Mouse (Mus musculus) left cerebral cortex, adult 2 months (tissue): ENCODE measurements around the gene Gm12845. TPM values are rescaled to one million over a fixed set of nuclear protein-coding genes. Genes with fewer than 3 reads are reported as not detected.
A peak's percentile ranks its signal among the peaks of the same experiment; 100 is the strongest.
"Not testable (repeated sequence)": the region's sequence is repeated elsewhere in the genome, so short reads cannot be mapped to it uniquely, and the experiment has no call there.

Experiments used
- DNase-seq, 2 experiments: peaks; one replicate each; pipeline ENCODE4 v3.0.0; 2021 to 2022; ENCODE audit warnings: low spot score in 2 of 2, mixed read lengths in 1 of 2; ENCODE audit errors: extremely low spot score in 1 of 2
- H3K27ac ChIP-seq: fragments of 200-600 bp; 2 replicates; pipeline ENCODE4 v1.8.1; 2022
- H3K4me3 ChIP-seq: fragments of 200-600 bp; 2 replicates; pipeline ENCODE4 v1.8.1; 2022
- CTCF ChIP-seq: fragments of 200-600 bp; IDR thresholded peaks from 2 replicates; pipeline ENCODE4 v1.8.1; 2022; ENCODE audit warnings: antibody characterized with exemption, mild to moderate bottlenecking, moderate library complexity
- intact Hi-C: fragments of 180-260 bp; cut with DNase I; formaldehyde crosslinking; loops from one replicate; pipeline ENCODE4 v1.15.1; 2025
- total RNA-seq, 2 experiments: library from RNA; stranded (reverse); gene quantifications; 2 replicates each; pipeline ENCODE4 v1.2.3; 2021

Gene Gm12845
- total RNA-seq, 2 experiments from 2014 or later, result not detected

DNA sequence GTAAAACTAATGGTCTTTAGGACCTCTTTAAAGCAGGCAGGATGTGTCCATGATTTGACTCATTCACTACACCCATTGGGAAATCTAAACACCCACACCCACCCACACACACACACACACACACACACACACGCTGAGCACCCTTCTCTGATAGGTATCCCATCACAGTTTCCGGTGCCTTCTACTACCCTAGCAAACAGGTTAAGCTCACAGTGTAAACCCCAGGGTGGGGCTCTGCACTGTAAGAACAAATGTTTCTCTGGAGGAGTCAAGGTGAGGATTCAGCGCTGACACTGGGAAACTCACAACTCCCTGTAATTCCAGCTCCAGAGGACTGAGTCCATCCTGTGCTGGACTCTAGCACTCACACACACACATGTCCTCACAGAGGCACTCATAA is 7.7 kb downstream of the Gm12845 start:
- no peak overlapping the region for H3K27ac ChIP-seq
- DNase-seq, result no peak
- intact Hi-C loops, result no loop called here
- TF ChIP-seq CTCF, result no peak
- H3K4me3 ChIP-seq, result no peak overlapping the region

DNA sequence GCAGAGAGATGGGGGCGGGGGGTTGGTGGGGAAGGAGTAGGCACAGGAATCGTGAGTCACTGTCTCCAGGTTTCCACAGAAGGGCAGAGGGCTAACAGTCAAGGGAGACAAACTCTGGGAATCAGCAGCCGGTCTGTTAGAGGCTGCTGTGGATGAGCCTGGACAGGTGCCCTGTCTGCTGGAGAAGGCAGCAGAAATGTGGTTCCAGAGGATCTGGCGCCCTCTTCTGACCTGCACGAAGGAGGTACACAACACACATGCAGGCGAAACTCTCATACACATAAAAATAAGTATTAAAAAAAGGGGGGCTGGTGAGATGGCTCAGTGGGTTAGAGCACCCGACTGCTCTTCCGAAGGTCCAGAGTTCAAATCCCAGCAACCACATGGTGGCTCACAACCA is 13.3 kb downstream of the Gm12845 start:
- intact Hi-C loops, result no loop called here
- no peak for DNase-seq

DNA sequence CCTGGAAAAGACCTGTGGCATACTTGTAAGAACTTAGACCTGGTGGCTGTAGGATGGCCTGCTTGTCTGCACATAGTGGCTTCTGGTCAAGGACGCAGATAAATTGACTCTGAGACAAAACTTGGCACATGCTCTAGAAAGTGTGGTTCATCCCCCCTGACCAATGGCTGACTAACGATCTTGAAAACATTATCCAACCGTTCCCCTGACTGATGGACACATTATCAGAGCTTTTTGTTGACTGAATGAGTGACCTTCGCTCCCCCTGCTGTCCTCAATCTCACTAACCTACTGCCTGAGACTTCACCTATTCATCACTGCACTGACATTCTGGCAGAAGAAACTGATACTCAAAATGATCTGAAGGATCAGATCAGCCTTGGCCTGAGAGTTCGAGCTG is 28.3 kb downstream of the Gm12845 start:
- DNase-seq, H3K27ac ChIP-seq, intact Hi-C loops, H3K4me3 ChIP-seq: not testable (repeated sequence)

More for the DNA sequence above, 13.3 kb downstream of the Gm12845 start:
- no peak overlapping the region for H3K4me3 ChIP-seq
- H3K27ac ChIP-seq, result no peak overlapping the region
- TF ChIP-seq CTCF, result no peak; the same call in 1 of the 2 replicates

DNA sequence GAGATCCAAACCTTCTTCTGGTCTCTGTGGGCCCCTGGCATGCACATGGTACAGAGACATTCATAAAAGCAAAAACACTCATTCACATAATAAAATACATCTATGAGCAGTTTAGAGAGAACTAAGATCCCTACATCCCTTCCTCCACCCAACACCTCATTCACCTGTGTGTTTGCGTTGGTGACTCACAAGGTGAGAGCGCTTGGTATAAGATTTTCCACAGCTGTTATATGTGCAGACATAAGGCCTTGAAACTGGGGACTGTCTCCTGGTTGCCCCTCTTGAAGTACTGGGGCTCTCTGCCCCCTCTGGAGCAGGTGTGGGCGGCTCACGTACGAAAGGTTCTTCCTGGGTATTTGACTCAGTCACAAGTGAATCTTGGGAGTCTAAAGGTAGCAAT is 35.9 kb downstream of the Gm12845 start:
- intact Hi-C loops, result loop anchor here (10.0 kb wide), 1 partner anchor 255 kb away; no protein-coding TSS in a partner anchor
- no peak overlapping the region for H3K27ac ChIP-seq
- no peak for DNase-seq
- TF ChIP-seq CTCF, result no peak
- no peak overlapping the region for H3K4me3 ChIP-seq

DNA sequence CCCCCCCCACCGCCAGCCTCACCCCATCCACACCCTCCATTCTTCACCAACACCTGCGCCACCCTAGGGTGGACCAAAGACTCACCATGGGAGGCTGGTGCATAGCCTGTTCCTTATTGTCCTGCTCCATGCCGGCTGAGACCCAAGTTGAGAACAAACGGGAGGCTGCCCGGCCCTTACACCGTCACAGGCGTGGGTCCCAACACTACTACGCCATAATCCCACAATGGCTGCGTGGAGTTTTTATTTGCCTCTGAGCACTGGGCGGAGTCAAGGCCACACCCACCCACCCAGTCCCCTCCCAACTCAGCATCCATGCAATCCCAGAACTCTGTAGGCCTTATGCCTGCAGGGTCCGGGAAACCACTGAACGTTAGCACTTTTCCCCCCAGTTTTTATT is 41.2 kb downstream of the Gm12845 start, which contains the start of gene Klf17:
Gene Klf17, minus strand, starts transcription at position 233 of the 400 bp plus-strand sequence.
- TF ChIP-seq CTCF, result no peak
- DNase-seq, result no peak
- no peak within 1 kb of the TSS for H3K27ac ChIP-seq
- no peak within 1 kb of the TSS for H3K4me3 ChIP-seq
- intact Hi-C loops, result loop anchor here (10.0 kb wide), 1 partner anchor 261 kb away; no protein-coding TSS in a partner anchor

DNA sequence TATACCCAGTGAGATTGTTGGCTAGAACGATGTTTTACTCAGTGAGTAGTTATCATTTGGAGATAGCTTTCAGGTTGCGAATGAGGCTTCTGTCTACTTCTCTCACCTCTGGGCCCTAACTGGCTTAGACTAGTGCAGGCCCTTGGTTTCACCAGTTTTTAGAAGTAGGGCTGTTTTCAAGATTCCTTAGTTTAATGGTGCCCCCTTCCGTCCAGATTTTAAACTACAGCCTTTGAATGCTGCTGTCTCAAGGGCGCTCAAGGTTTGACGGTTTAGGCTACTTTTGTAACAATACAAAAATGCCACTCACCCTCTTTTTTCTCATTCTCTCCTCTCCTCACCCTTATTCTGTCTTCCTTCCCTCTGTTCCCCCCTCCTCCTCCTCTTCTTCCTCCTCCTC is 46.7 kb downstream of the Gm12845 start:
- DNase-seq, result peak; percentile 72 to 78
- intact Hi-C loops, result loop anchor here (1.0 to 10.0 kb wide), 2 partner anchors 66 to 496 kb away; no protein-coding TSS in a partner anchor
- peak; percentile 77 for TF ChIP-seq CTCF
- Histone ChIP-seq H3K27ac (no peak overlapping the region), H3K4me3 (no peak overlapping the region)

DNA sequence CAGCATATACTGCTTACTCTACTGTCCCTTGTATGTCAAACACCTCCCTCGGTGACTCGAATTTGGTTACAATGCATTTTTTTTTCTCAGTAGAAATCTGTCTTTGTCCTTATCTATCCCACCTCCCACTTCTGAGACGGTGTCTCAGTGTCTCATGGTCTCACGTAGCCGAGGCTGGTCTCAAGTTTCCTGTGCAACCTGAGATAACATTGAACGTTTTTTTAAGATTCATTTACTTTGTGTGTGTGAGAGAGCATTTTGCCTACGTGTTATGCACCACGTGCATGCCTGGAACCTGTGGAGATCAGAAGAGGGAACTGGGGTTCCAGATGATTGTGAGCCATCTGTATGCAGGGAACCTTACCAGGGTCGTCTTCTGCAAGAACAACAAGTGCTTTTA is 48.7 kb downstream of the Gm12845 start:
- no peak for DNase-seq
- no peak overlapping the region for H3K4me3 ChIP-seq
- intact Hi-C loops, result loop anchor here (10.0 kb wide), 1 partner anchor 498 kb away; no protein-coding TSS in a partner anchor
- no peak overlapping the region for H3K27ac ChIP-seq
- no peak for TF ChIP-seq CTCF

Other genes with a start within 250 kb of the Gm12845 start
- gene Rnf220, start 227.4 kb upstream of the Gm12845 start, total RNA-seq, result 100 to 1,000 TPM; 192 to 199 TPM
- gene Eri3, start 174.0 kb upstream of the Gm12845 start, total RNA-seq, result 100 to 1,000 TPM; 197 to 200 TPM
- 10 to 100 TPM; 37.3 to 42.0 TPM for gene Dmap1, start 42.1 kb upstream of the Gm12845 start, total RNA-seq
- gene Klf17, start 41.2 kb downstream of the Gm12845 start, total RNA-seq, result not detected
- 10 to 100 TPM; 34.2 to 35.4 TPM for gene Slc6a9, start 110.1 kb downstream of the Gm12845 start, total RNA-seq
- gene Ccdc24, start 148.1 kb downstream of the Gm12845 start, total RNA-seq, result 1 to 10 TPM in 1 of 2 experiments, under 1 TPM in 1; 0.94 to 1.4 TPM
- gene B4galt2, start 159.1 kb downstream of the Gm12845 start, total RNA-seq, result 10 to 100 TPM; 86.7 to 90.6 TPM
- gene Atp6v0b, start 162.9 kb downstream of the Gm12845 start, total RNA-seq, result 100 to 1,000 TPM; 430 to 462 TPM
- gene Dph2, start 167.6 kb downstream of the Gm12845 start, total RNA-seq, result 10 to 100 TPM in 1 of 2 experiments, 1 to 10 TPM in 1; 9.1 to 11.4 TPM
- 100 to 1,000 TPM; 115 to 123 TPM for gene Ipo13, start 190.6 kb downstream of the Gm12845 start, total RNA-seq
- gene Artn, start 205.4 kb downstream of the Gm12845 start, total RNA-seq, result 1 to 10 TPM; 3.6 to 3.9 TPM